Mouse (Mus musculus) liver, embryonic 12.5 days (tissue): Measurements from ENCODE around the gene Kmo. TPM values are rescaled to one million over a fixed set of nuclear protein-coding genes. Genes with fewer than 3 reads are reported as not detected.

Experiments
- ATAC-seq: fragments of 200-750 bp; cut with Nextera tagmentation; 2 replicates; pipeline ENCODE4 v1.8.0; 2017; ENCODE audit warnings: moderate number of reproducible peaks, mild to moderate bottlenecking, moderate library complexity
- H3K27ac ChIP-seq: fragments of 300-500 bp; sonication (generic); 2 replicates; pipeline ENCODE4 v1.5.1; 2016; ENCODE audit warnings: mild to moderate bottlenecking
- H3K27me3 ChIP-seq: fragments of 300-500 bp; sonication (generic); replicated peaks from 2 replicates; pipeline ENCODE4 v1.6.1; 2016; ENCODE audit warnings: mild to moderate bottlenecking, moderate library complexity
- H3K36me3 ChIP-seq: fragments of 300-500 bp; sonication (generic); 2 replicates; pipeline ENCODE4 v1.6.1; 2016; ENCODE audit warnings: mild to moderate bottlenecking, moderate library complexity
- H3K4me1 ChIP-seq: fragments of 300-500 bp; sonication (generic); 2 replicates; pipeline ENCODE4 v1.6.1; 2016
- H3K4me2 ChIP-seq: fragments of 300-500 bp; sonication (generic); 2 replicates; pipeline ENCODE4 v1.6.1; 2016; ENCODE audit warnings: mild to moderate bottlenecking, moderate library complexity
- H3K4me3 ChIP-seq: fragments of 300-500 bp; sonication (generic); 2 replicates; pipeline ENCODE4 v1.5.1; 2016; ENCODE audit warnings: mild to moderate bottlenecking, moderate library complexity
- H3K9ac ChIP-seq: fragments of 300-500 bp; sonication (generic); 2 replicates; pipeline ENCODE4 v1.6.1; 2016; ENCODE audit warnings: mild to moderate bottlenecking, moderate library complexity
- H3K9me3 ChIP-seq: fragments of 300-500 bp; sonication (generic); replicated peaks from 2 replicates; pipeline ENCODE4 v1.6.1; 2016; ENCODE audit warnings: mild to moderate bottlenecking, moderate library complexity
- WGBS: fragments of 180-500 bp; shearing (Covaris S2); methylation state at CpG from one replicate; pipeline ENCODE4 v1.1.7; 2016; ENCODE audit not compliant: insufficient replicate concordance; 5-methylcytosine and 5-hydroxymethylcytosine counted together
- polyA plus RNA-seq: library from polyadenylated mRNA; unstranded; fragments of >200 nt; fragmentation: Nextera tagmentation; extraction: Ambion mirVana; gene quantifications from 2 replicates; pipeline ENCODE4 v1.2.1, GENCODE M21; 2016

Kmo gene
- polyA plus RNA-seq, 1 experiment from 2014 or later, result 2.9 TPM

- Histone ChIP-seq H3K4me2 (no peak overlapping the region), H3K27me3 (no peaks in the 10 kb centered on the region), H3K4me1 (no peaks in the 10 kb centered on the region), H3K4me3 (no peak overlapping the region), H3K9ac (no peak overlapping the region), H3K36me3 (no peaks in the 10 kb centered on the region), H3K27ac (no peak overlapping the region), H3K9me3 (no peaks in the 10 kb centered on the region)
- 60% methylated on average over 7 of the region's 7 CpGs for WGBS
- ATAC-seq, result no peak
Observed at GRCm38 (mm10) chr1:175639072-175639471, 18.9 kb downstream of the Kmo start.

- Histone ChIP-seq H3K4me2 (no peak overlapping the region), H3K9ac (no peak overlapping the region), H3K36me3 (no peaks in the 10 kb centered on the region), H3K27me3 (no peaks in the 10 kb centered on the region), H3K4me3 (no peak overlapping the region), H3K4me1 (no peaks in the 10 kb centered on the region), H3K9me3 (no peaks in the 10 kb centered on the region), H3K27ac (no peak overlapping the region)
- ATAC-seq, result no peak
- WGBS, result 54% methylated on average over 6 of the region's 6 CpGs
Observed at GRCm38 (mm10) chr1:175640435-175641150, 20.4 kb downstream of the Kmo start.

- H3K36me3 ChIP-seq, result no peaks in the 10 kb centered on the region
- no peak overlapping the region for H3K4me3 ChIP-seq
- H3K4me2 ChIP-seq, result no peak overlapping the region
- 45% methylated on average over 5 of the region's 5 CpGs for WGBS
- no peak overlapping the region for H3K9ac ChIP-seq
- ATAC-seq, result no peak
- H3K27ac ChIP-seq, result no peak overlapping the region
- no peaks in the 10 kb centered on the region for H3K4me1 ChIP-seq
- no peaks in the 10 kb centered on the region for H3K27me3 ChIP-seq
- H3K9me3 ChIP-seq, result no peaks in the 10 kb centered on the region
Observed at GRCm38 (mm10) chr1:175643496-175644265, 23.5 kb downstream of the Kmo start.

GRCm38 (mm10) chr1:175646952-175647351 is 26.8 kb downstream of the Kmo start:
- ATAC-seq, result no peak
- H3K4me1 ChIP-seq, result no peaks in the 10 kb centered on the region
- H3K9ac ChIP-seq, result no peak overlapping the region
- no peak overlapping the region for H3K27ac ChIP-seq
- H3K4me3 ChIP-seq, result no peak overlapping the region
- H3K27me3 ChIP-seq, result no peaks in the 10 kb centered on the region
- H3K4me2 ChIP-seq, result no peak overlapping the region
- H3K36me3 ChIP-seq, result no peaks in the 10 kb centered on the region
- 40% methylated on average over 9 of the region's 9 CpGs for WGBS
- H3K9me3 ChIP-seq, result no peaks in the 10 kb centered on the region

- ATAC-seq, result no peak
- H3K4me1 ChIP-seq, result no peaks in the 10 kb centered on the region
- no peak overlapping the region for H3K4me2 ChIP-seq
- no peak overlapping the region for H3K9ac ChIP-seq
- H3K27me3 ChIP-seq, result no peaks in the 10 kb centered on the region
- H3K27ac ChIP-seq, result no peak overlapping the region
- 82% methylated on average over 4 of the region's 4 CpGs for WGBS
- no peaks in the 10 kb centered on the region for H3K9me3 ChIP-seq
- no peak overlapping the region for H3K4me3 ChIP-seq
- H3K36me3 ChIP-seq, result no peaks in the 10 kb centered on the region
Observed at GRCm38 (mm10) chr1:175648615-175649014, 28.4 kb downstream of the Kmo start.

- H3K4me3 ChIP-seq, result no peak overlapping the region
- no peaks in the 10 kb centered on the region for H3K27me3 ChIP-seq
- H3K27ac ChIP-seq, result no peak overlapping the region
- no peaks in the 10 kb centered on the region for H3K4me1 ChIP-seq
- WGBS, result 71% methylated on average over 4 of the region's 4 CpGs
- no peak overlapping the region for H3K4me2 ChIP-seq
- no peak for ATAC-seq
- no peak overlapping the region for H3K9ac ChIP-seq
- H3K9me3 ChIP-seq, result no peaks in the 10 kb centered on the region
- no peaks in the 10 kb centered on the region for H3K36me3 ChIP-seq
Observed at GRCm38 (mm10) chr1:175659900-175660299, 39.7 kb downstream of the Kmo start.

- WGBS, result 59% methylated on average over 5 of the region's 5 CpGs
- H3K9ac ChIP-seq, result no peak overlapping the region
- no peaks in the 10 kb centered on the region for H3K27me3 ChIP-seq
- no peak; the same call in 1 of the 2 replicates for ATAC-seq
- H3K4me2 ChIP-seq, result no peak overlapping the region
- H3K4me3 ChIP-seq, result no peak overlapping the region
- H3K9me3 ChIP-seq, result no peaks in the 10 kb centered on the region
- no peak overlapping the region for H3K27ac ChIP-seq
- H3K36me3 ChIP-seq, result no peaks in the 10 kb centered on the region
- H3K4me1 ChIP-seq, result no peaks in the 10 kb centered on the region
Observed at GRCm38 (mm10) chr1:175668666-175669405, 48.7 kb downstream of the Kmo start.

- Histone ChIP-seq H3K27ac (no peak overlapping the region), H3K4me1 (no peaks in the 10 kb centered on the region), H3K4me3 (no peak overlapping the region), H3K9ac (no peak overlapping the region), H3K36me3 (no peaks in the 10 kb centered on the region), H3K4me2 (no peak overlapping the region), H3K27me3 (no peaks in the 10 kb centered on the region), H3K9me3 (no peaks in the 10 kb centered on the region)
- WGBS, result 71% methylated on average over 3 of the region's 3 CpGs
- no peak for ATAC-seq
Observed at GRCm38 (mm10) chr1:175669456-175669855, 49.3 kb downstream of the Kmo start.

- no peaks in the 10 kb centered on the region for H3K27me3 ChIP-seq
- no peak overlapping the region for H3K27ac ChIP-seq
- H3K4me1 ChIP-seq, result no peaks in the 10 kb centered on the region
- H3K4me2 ChIP-seq, result no peak overlapping the region
- 77% methylated on average over 7 of the region's 7 CpGs for WGBS
- H3K4me3 ChIP-seq, result no peak overlapping the region
- no peaks in the 10 kb centered on the region for H3K36me3 ChIP-seq
- ATAC-seq, result no peak
- H3K9ac ChIP-seq, result no peak overlapping the region
- H3K9me3 ChIP-seq, result no peaks in the 10 kb centered on the region
Observed at GRCm38 (mm10) chr1:175670042-175670441, 49.9 kb downstream of the Kmo start.

GRCm38 (mm10) chr1:175671626-175672025 is 51.4 kb downstream of the Kmo start:
- Histone ChIP-seq H3K36me3 (no peaks in the 10 kb centered on the region), H3K9me3 (no peaks in the 10 kb centered on the region), H3K9ac (no peak overlapping the region), H3K4me2 (no peak overlapping the region), H3K27me3 (no peaks in the 10 kb centered on the region), H3K27ac (no peak overlapping the region), H3K4me3 (no peak overlapping the region), H3K4me1 (no peaks in the 10 kb centered on the region)
- ATAC-seq, result no peak
- WGBS, result 16% methylated on average over 1 of the region's 1 CpGs

GRCm38 (mm10) chr1:175673563-175674325 is 53.6 kb downstream of the Kmo start:
- Histone ChIP-seq H3K27ac (no peak overlapping the region), H3K27me3 (no peaks in the 10 kb centered on the region), H3K4me3 (no peak overlapping the region), H3K36me3 (no peaks in the 10 kb centered on the region), H3K4me2 (no peak overlapping the region), H3K4me1 (no peaks in the 10 kb centered on the region), H3K9ac (no peak overlapping the region), H3K9me3 (no peaks in the 10 kb centered on the region)
- WGBS, result 69% methylated on average over 7 of the region's 7 CpGs
- no peak for ATAC-seq
